Mouse (Mus musculus): ENCODE results near the gene Lbx1. TPM values are rescaled to one million over a fixed set of nuclear protein-coding genes. Genes with fewer than 3 reads are reported as not detected.
A peak's percentile ranks its signal among the peaks of the same experiment; 100 is the strongest.

Gene Lbx1
- polyA plus RNA-seq, 1 experiment from 2014 or later = not detected

GRCm38 (mm10) chr19:45230201-45230611 lies 5.4 kb downstream of the Lbx1 start:
- 2% methylated on average over 20 of the region's 20 CpGs for WGBS
- H3K4me2 ChIP-seq (ENCODE audit: low read depth, low read length) = no peak overlapping the region
- H3K27me3 ChIP-seq (replicated peaks; ENCODE audit: control insufficient read depth, insufficient read depth, low read length) = peaks cover 90% of the 10 kb centered on the region
- H3K9ac ChIP-seq (ENCODE audit: low read depth, low read length) = no peak overlapping the region
- peaks cover 16% of the 10 kb centered on the region for H3K4me1 ChIP-seq (ENCODE audit: control insufficient read depth, insufficient read depth, low read length)
- ATAC-seq = no peak
- no peak overlapping the region for H3K27ac ChIP-seq (ENCODE audit: low read length)
- no peaks in the 10 kb centered on the region for H3K9me3 ChIP-seq (ENCODE audit: control insufficient read depth, low read length)
- H3K4me3 ChIP-seq (ENCODE audit: low read length) = no peak overlapping the region
- H3K36me3 ChIP-seq (ENCODE audit: control insufficient read depth, insufficient read depth, low read length) = no peaks in the 10 kb centered on the region

- H3K4me2 ChIP-seq (ENCODE audit: low read depth, low read length) = peak overlapping the region; percentile 37
- WGBS = under 1% methylated on average over 33 of the region's 33 CpGs
- H3K9me3 ChIP-seq (ENCODE audit: control insufficient read depth, low read length) = no peaks in the 10 kb centered on the region
- H3K27ac ChIP-seq (ENCODE audit: low read length) = no peak overlapping the region
- peaks cover 89% of the 10 kb centered on the region for H3K27me3 ChIP-seq (replicated peaks; ENCODE audit: control insufficient read depth, insufficient read depth, low read length)
- peaks cover 12% of the 10 kb centered on the region for H3K4me1 ChIP-seq (ENCODE audit: control insufficient read depth, insufficient read depth, low read length)
- no peaks in the 10 kb centered on the region for H3K36me3 ChIP-seq (ENCODE audit: control insufficient read depth, insufficient read depth, low read length)
- peak overlapping the region; percentile 30 for H3K4me3 ChIP-seq (ENCODE audit: low read length)
- H3K9ac ChIP-seq (ENCODE audit: low read depth, low read length) = no peak overlapping the region
- ATAC-seq = peak; percentile 38; the same call in 1 of the 2 replicates
These were observed 6.1 kb downstream of the Lbx1 start for GRCm38 (mm10) chr19:45229378-45230135.

GRCm38 (mm10) chr19:45228781-45229180 lies 6.8 kb downstream of the Lbx1 start:
- no peak overlapping the region for H3K4me3 ChIP-seq (ENCODE audit: low read length)
- peaks cover 89% of the 10 kb centered on the region for H3K27me3 ChIP-seq (replicated peaks; ENCODE audit: control insufficient read depth, insufficient read depth, low read length)
- 7% methylated on average over 4 of the region's 4 CpGs for WGBS
- H3K4me1 ChIP-seq (ENCODE audit: control insufficient read depth, insufficient read depth, low read length) = peaks cover 11% of the 10 kb centered on the region
- H3K27ac ChIP-seq (ENCODE audit: low read length) = no peak overlapping the region
- H3K9me3 ChIP-seq (ENCODE audit: control insufficient read depth, low read length) = no peaks in the 10 kb centered on the region
- no peak for ATAC-seq
- no peak overlapping the region for H3K9ac ChIP-seq (ENCODE audit: low read depth, low read length)
- H3K36me3 ChIP-seq (ENCODE audit: control insufficient read depth, insufficient read depth, low read length) = no peaks in the 10 kb centered on the region
- H3K4me2 ChIP-seq (ENCODE audit: low read depth, low read length) = no peak overlapping the region

- WGBS = 11% methylated on average over 11 of the region's 12 CpGs
- Histone ChIP-seq H3K27ac (ENCODE audit: low read length) (no peak overlapping the region), H3K9me3 (ENCODE audit: control insufficient read depth, low read length) (no peaks in the 10 kb centered on the region), H3K4me2 (ENCODE audit: low read depth, low read length) (no peak overlapping the region), H3K36me3 (ENCODE audit: control insufficient read depth, insufficient read depth, low read length) (no peaks in the 10 kb centered on the region), H3K4me3 (ENCODE audit: low read length) (no peak overlapping the region), H3K27me3 (replicated peaks; ENCODE audit: control insufficient read depth, insufficient read depth, low read length) (peaks cover 91% of the 10 kb centered on the region), H3K4me1 (ENCODE audit: control insufficient read depth, insufficient read depth, low read length) (0 out of 2 replicates have a peak, but pooled peaks cover 7% of the 10 kb centered on the region), H3K9ac (ENCODE audit: low read depth, low read length) (no peak overlapping the region)
- ATAC-seq = no peak
These were observed 7.5 kb downstream of the Lbx1 start for GRCm38 (mm10) chr19:45228097-45228496.

- Histone ChIP-seq H3K4me2 (ENCODE audit: low read depth, low read length) (no peak overlapping the region), H3K9me3 (ENCODE audit: control insufficient read depth, low read length) (no peaks in the 10 kb centered on the region), H3K4me1 (ENCODE audit: control insufficient read depth, insufficient read depth, low read length) (0 out of 2 replicates have a peak, but pooled peaks cover 7% of the 10 kb centered on the region), H3K27me3 (replicated peaks; ENCODE audit: control insufficient read depth, insufficient read depth, low read length) (peaks cover 95% of the 10 kb centered on the region), H3K9ac (ENCODE audit: low read depth, low read length) (no peak overlapping the region), H3K27ac (ENCODE audit: low read length) (no peak overlapping the region), H3K4me3 (ENCODE audit: low read length) (no peak overlapping the region), H3K36me3 (ENCODE audit: control insufficient read depth, insufficient read depth, low read length) (no peaks in the 10 kb centered on the region)
- 0% methylated on average over 1 of the region's 1 CpGs for WGBS
- ATAC-seq = no peak
These were observed 7.9 kb downstream of the Lbx1 start for GRCm38 (mm10) chr19:45227671-45228070.

GRCm38 (mm10) chr19:45227049-45227448 lies 8.6 kb downstream of the Lbx1 start:
- Histone ChIP-seq H3K4me2 (ENCODE audit: low read depth, low read length) (no peak overlapping the region), H3K27ac (ENCODE audit: low read length) (no peak overlapping the region), H3K36me3 (ENCODE audit: control insufficient read depth, insufficient read depth, low read length) (no peaks in the 10 kb centered on the region), H3K9me3 (ENCODE audit: control insufficient read depth, low read length) (no peaks in the 10 kb centered on the region), H3K4me3 (ENCODE audit: low read length) (no peak overlapping the region), H3K9ac (ENCODE audit: low read depth, low read length) (no peak overlapping the region), H3K4me1 (ENCODE audit: control insufficient read depth, insufficient read depth, low read length) (0 out of 2 replicates have a peak, but pooled peaks cover 7% of the 10 kb centered on the region), H3K27me3 (replicated peaks; ENCODE audit: control insufficient read depth, insufficient read depth, low read length) (peaks cover 95% of the 10 kb centered on the region)
- ATAC-seq = no peak
- WGBS = 4% methylated on average over 3 of the region's 3 CpGs

- Histone ChIP-seq H3K4me3 (ENCODE audit: low read length) (no peak overlapping the region), H3K9ac (ENCODE audit: low read depth, low read length) (no peak overlapping the region), H3K27me3 (replicated peaks; ENCODE audit: control insufficient read depth, insufficient read depth, low read length) (peaks cover 95% of the 10 kb centered on the region), H3K4me1 (ENCODE audit: control insufficient read depth, insufficient read depth, low read length) (peaks cover 11% of the 10 kb centered on the region), H3K9me3 (ENCODE audit: control insufficient read depth, low read length) (no peaks in the 10 kb centered on the region), H3K36me3 (ENCODE audit: control insufficient read depth, insufficient read depth, low read length) (no peaks in the 10 kb centered on the region), H3K4me2 (ENCODE audit: low read depth, low read length) (no peak overlapping the region), H3K27ac (ENCODE audit: low read length) (no peak overlapping the region)
- 3% methylated on average over 8 of the region's 8 CpGs for WGBS
- no peak for ATAC-seq
These were observed 9.4 kb downstream of the Lbx1 start for GRCm38 (mm10) chr19:45226246-45226645.

- Histone ChIP-seq H3K4me1 (ENCODE audit: control insufficient read depth, insufficient read depth, low read length) (peaks cover 15% of the 10 kb centered on the region), H3K36me3 (ENCODE audit: control insufficient read depth, insufficient read depth, low read length) (no peaks in the 10 kb centered on the region), H3K27ac (ENCODE audit: low read length) (no peak overlapping the region), H3K9ac (ENCODE audit: low read depth, low read length) (no peak overlapping the region), H3K4me2 (ENCODE audit: low read depth, low read length) (no peak overlapping the region), H3K27me3 (replicated peaks; ENCODE audit: control insufficient read depth, insufficient read depth, low read length) (peaks cover 86% of the 10 kb centered on the region), H3K4me3 (ENCODE audit: low read length) (no peak overlapping the region), H3K9me3 (ENCODE audit: control insufficient read depth, low read length) (no peaks in the 10 kb centered on the region)
- ATAC-seq = no peak
- 2% methylated on average over 12 of the region's 12 CpGs for WGBS
These were observed 10.5 kb downstream of the Lbx1 start for GRCm38 (mm10) chr19:45225130-45225529.

GRCm38 (mm10) chr19:45224286-45224559 lies 11.4 kb downstream of the Lbx1 start:
- ATAC-seq = no peak
- Histone ChIP-seq H3K9ac (ENCODE audit: low read depth, low read length) (no peak overlapping the region), H3K4me1 (ENCODE audit: control insufficient read depth, insufficient read depth, low read length) (peaks cover 11% of the 10 kb centered on the region), H3K4me2 (ENCODE audit: low read depth, low read length) (no peak overlapping the region), H3K4me3 (ENCODE audit: low read length) (no peak overlapping the region), H3K27me3 (replicated peaks; ENCODE audit: control insufficient read depth, insufficient read depth, low read length) (peaks cover 77% of the 10 kb centered on the region), H3K27ac (ENCODE audit: low read length) (no peak overlapping the region), H3K36me3 (ENCODE audit: control insufficient read depth, insufficient read depth, low read length) (no peaks in the 10 kb centered on the region), H3K9me3 (ENCODE audit: control insufficient read depth, low read length) (no peaks in the 10 kb centered on the region)
- WGBS = 4% methylated on average over 6 of the region's 6 CpGs
